Mouse (Mus musculus) cortical plate, adult 2 months (tissue): ENCODE data around the gene Atg101. TPM values are rescaled to one million over a fixed set of nuclear protein-coding genes. Genes with fewer than 3 reads are reported as not detected.

Experiments used
- H3K27ac ChIP-seq: fragments of 200-500 bp; 2 replicates; pipeline ENCODE4 v1.5.1; 2012; ENCODE audit warnings: low read length, control low read depth, inconsistent platforms; ENCODE audit not compliant: insufficient read depth
- H3K4me1 ChIP-seq: fragments of 200-500 bp; 2 replicates; pipeline ENCODE4 v1.6.1; 2011; ENCODE audit warnings: low read length; ENCODE audit not compliant: control insufficient read depth, insufficient read depth
- H3K4me3 ChIP-seq: fragments of 200-500 bp; 2 replicates; pipeline ENCODE4 v1.5.1; 2011; ENCODE audit warnings: mild to moderate bottlenecking, low read length, control low read depth; ENCODE audit not compliant: insufficient read depth
- CTCF ChIP-seq: fragments of 200-500 bp; IDR thresholded peaks from 2 replicates; pipeline ENCODE4 v1.5.1; 2011; ENCODE audit warnings: mild to moderate bottlenecking, control low read depth, low read length; ENCODE audit not compliant: insufficient read depth; ENCODE audit errors: extremely low read depth
- POLR2A ChIP-seq: fragments of 200-500 bp; IDR thresholded peaks from 2 replicates; pipeline ENCODE4 v1.6.1; 2011; ENCODE audit warnings: mild to moderate bottlenecking, low read length, control low read depth; ENCODE audit not compliant: insufficient read depth; ENCODE audit errors: extremely low read depth
- polyA plus RNA-seq: library from polyadenylated mRNA; depleted of rRNA; stranded (reverse); fragments of >200 nt; gene quantifications from 2 replicates; pipeline ENCODE4 v1.2.3, GENCODE M21; 2012

Atg101 gene
- polyA plus RNA-seq, 1 experiment, result 55.3 TPM

GRCm38 (mm10) chr15:101295106-101295505 lies 11.0 kb downstream of the Atg101 start:
- Histone ChIP-seq H3K4me1 (no peaks in the 10 kb centered on the region), H3K27ac (no peak overlapping the region), H3K4me3 (no peak overlapping the region)
- TF ChIP-seq CTCF (no peak), POLR2A (no peak)

GRCm38 (mm10) chr15:101295616-101296015 lies 11.5 kb downstream of the Atg101 start:
- no peak for TF ChIP-seq POLR2A
- TF ChIP-seq CTCF, result no peak
- Histone ChIP-seq H3K4me3 (no peak overlapping the region), H3K4me1 (no peaks in the 10 kb centered on the region), H3K27ac (no peak overlapping the region)

- Histone ChIP-seq H3K27ac (no peak overlapping the region), H3K4me3 (no peak overlapping the region), H3K4me1 (no peaks in the 10 kb centered on the region)
- no peak for TF ChIP-seq POLR2A
- TF ChIP-seq CTCF, result no peak
These were observed 12.0 kb downstream of the Atg101 start for GRCm38 (mm10) chr15:101296091-101296490.

GRCm38 (mm10) chr15:101297988-101298387 lies 13.9 kb downstream of the Atg101 start:
- Histone ChIP-seq H3K4me1 (no peaks in the 10 kb centered on the region), H3K27ac (no peak overlapping the region), H3K4me3 (no peak overlapping the region)
- TF ChIP-seq CTCF, result no peak
- TF ChIP-seq POLR2A, result no peak

- no peak overlapping the region for H3K27ac ChIP-seq
These were observed 14.5 kb downstream of the Atg101 start for GRCm38 (mm10) chr15:101298550-101298949.

GRCm38 (mm10) chr15:101299480-101299960 lies 15.4 kb downstream of the Atg101 start:
- no peak overlapping the region for H3K4me3 ChIP-seq
- no peak overlapping the region for H3K27ac ChIP-seq
- no peaks in the 10 kb centered on the region for H3K4me1 ChIP-seq
- TF ChIP-seq CTCF (no peak), POLR2A (no peak)

More at GRCm38 (mm10) chr15:101298550-101298949, 14.5 kb downstream of the Atg101 start:
- no peaks in the 10 kb centered on the region for H3K4me1 ChIP-seq
- no peak for TF ChIP-seq CTCF
- no peak for TF ChIP-seq POLR2A
- no peak overlapping the region for H3K4me3 ChIP-seq

GRCm38 (mm10) chr15:101300128-101300527 lies 16.1 kb downstream of the Atg101 start:
- TF ChIP-seq POLR2A (no peak), CTCF (no peak)
- Histone ChIP-seq H3K27ac (no peak overlapping the region), H3K4me3 (no peak overlapping the region), H3K4me1 (no peaks in the 10 kb centered on the region)

- TF ChIP-seq POLR2A (no peak), CTCF (no peak)
- H3K4me3 ChIP-seq, result no peak overlapping the region
- H3K27ac ChIP-seq, result no peak overlapping the region
- no peaks in the 10 kb centered on the region for H3K4me1 ChIP-seq
These were observed 18.1 kb downstream of the Atg101 start for GRCm38 (mm10) chr15:101302201-101302600.

GRCm38 (mm10) chr15:101303830-101304229 lies 19.8 kb downstream of the Atg101 start:
- Histone ChIP-seq H3K4me3 (no peak overlapping the region), H3K27ac (no peak overlapping the region), H3K4me1 (no peaks in the 10 kb centered on the region)
- TF ChIP-seq CTCF, result no peak
- TF ChIP-seq POLR2A, result no peak

- Histone ChIP-seq H3K27ac (no peak overlapping the region), H3K4me1 (no peaks in the 10 kb centered on the region; the same call in 1 of the 2 replicates), H3K4me3 (no peak overlapping the region)
- TF ChIP-seq POLR2A, result no peak
- no peak for TF ChIP-seq CTCF
These were observed 22.4 kb downstream of the Atg101 start for GRCm38 (mm10) chr15:101306459-101306858.
